Mouse (Mus musculus) T-cell, adult 2 months (primary cell): Measurements from ENCODE around the gene Rad51c.

Experiments used
- DNase-seq: peaks from one replicate; pipeline ENCODE4 v3.0.0; 2022; ENCODE audit warnings: low spot score

Gene Rad51c

DNA sequence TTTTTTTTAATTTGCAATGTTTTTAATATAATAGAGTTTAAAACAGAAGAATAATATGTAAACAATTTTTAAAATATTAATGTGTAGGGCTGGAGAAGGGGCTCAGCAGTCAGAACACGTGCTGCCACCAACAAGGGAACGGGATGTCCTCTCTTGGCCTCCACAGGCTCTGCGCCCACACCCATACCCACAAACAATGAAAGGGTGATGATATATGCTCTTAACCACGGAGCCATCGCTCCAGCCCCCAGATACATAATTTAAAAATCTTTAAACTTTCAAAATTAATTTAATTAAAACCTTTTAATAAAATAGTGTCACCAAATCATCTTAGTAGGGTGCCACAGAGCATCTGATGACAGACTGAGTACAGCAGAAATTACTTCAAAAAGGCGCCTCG, 37.7 kb downstream of the Rad51c start:
- DNase-seq: no peak

DNA sequence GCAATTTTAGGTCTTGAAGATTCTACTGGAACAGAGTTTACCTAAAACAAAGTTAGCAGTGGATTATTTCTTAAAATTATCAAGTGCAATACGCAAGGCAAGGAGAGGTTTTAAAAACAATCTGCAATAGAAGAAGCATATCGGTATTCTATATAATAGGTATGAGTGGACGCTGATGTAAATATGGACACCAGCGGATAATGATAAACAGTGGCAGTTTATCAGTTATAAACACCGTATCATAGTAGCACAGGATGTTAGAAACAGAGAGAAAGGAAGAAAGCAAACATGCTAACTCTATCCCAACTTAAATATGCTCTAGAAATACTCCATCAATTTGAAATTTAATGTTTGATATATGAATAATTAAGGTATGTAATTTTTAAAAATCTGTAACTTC, 39.6 kb downstream of the Rad51c start:
- no peak for DNase-seq

DNA sequence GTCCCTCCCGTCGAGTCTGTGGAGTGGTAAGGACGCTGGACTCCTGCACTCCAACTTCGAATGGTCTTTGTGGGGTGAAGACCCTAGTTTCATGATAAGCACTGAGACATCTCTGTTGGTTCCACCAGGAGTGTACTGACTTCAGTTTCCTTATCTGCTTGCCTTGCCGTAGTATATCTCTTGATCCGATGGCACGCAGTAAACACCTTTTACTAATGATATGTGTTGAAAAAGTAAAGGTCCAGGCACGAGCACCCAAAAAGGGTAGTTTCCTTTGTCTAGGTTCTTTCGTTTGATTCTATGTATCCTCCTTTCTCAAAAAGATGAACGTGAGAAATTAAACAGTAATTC, 45.5 kb downstream of the Rad51c start:
- DNase-seq: no peak

DNA sequence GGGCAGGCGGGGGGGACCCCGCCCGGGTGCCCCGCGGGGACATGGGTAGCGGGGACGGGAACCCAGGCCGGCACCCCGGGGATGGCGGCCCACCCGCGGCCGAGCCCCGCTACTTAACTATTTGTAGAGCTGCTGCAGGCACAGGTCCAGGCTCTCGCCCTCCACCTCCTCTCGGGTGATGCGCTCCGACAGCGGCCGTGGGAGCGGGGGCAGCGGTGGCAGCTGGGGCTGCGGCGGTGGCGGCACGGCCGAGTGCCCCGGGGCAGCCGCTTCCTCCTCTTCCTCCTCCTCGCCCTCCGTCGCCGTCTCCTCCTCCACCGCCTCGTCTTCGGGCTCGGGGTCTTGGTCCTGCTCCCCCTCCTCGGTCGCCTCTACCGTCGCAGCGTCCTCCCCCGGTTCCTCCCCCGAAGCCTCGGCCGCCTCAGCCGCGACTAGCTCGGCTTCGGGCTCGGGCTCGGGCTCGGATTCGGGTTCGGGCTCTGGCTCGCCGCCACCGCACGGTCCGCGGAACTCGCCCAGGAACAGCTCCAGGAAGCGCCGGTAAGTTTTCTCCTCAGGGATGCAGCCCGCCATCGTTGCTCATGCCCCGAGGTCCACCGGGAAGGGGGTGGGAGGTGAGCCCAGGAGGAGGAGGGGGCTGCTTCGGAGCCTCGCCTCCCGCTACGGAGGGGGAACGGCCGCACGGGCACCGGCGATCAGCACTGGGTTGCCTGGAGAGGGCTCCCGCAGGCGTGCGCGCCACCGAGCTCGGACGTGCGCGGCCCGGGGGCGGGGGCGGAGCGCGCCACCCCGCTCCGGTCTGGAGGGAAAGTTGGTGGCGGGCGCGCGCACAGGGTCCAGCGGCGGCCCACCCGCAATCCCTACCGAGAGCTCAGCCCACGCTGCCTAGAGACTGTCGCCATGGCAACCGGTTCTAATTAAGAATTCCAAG, 46.2 kb downstream of the Rad51c start, which contains the start of gene Ppm1e:
Gene Ppm1e, minus strand, starts transcription at position 693 of the 931 bp plus-strand sequence.
- peak; percentile 48 for DNase-seq

DNA sequence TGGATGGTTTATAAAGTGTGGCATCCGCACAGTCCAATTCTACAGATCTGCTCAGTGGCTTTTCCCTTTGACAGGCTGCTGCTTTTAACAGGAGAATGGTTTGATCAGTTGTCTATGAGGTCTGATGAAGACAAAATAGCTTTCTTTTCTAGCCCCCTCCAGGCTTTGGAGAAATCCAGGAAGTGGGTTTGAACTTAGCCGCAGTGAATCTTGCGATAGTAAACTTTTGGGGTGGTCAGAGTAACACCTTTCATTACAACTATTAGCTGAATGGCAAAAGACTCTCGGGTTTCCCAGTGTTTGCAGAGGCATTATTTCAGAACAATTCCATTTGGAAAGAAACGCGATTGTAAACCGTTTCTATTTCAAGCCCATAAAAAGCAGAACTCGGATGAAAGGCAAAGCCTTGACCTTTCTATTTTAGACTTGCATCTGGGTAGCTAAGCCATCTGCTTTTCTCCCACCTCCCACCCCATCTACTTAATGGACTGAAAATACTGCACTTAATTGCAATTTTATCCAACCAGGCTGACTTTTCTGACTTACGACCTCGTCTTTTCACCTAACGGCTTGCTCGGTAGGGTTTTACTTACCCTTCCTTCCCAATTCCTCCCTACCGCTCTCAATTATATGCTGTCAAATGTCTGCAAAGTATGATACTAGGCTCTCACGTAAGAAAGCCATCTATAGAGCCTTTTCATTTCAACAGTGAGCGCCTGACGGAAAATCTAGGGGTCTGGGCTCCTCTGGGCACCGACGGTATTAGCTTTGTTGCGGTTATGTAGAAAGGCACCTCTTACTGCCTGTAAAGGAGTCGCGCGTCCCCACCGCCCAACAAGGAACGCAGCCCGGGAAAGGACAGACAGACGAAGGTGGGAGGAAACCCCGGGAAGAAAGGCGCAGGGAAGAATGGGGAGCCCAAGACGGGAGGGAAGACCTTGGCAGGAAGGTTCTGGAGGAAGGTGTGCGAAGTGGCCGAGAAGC, 47.1 kb downstream of the Rad51c start:
- peak; percentile 6 for DNase-seq

DNA sequence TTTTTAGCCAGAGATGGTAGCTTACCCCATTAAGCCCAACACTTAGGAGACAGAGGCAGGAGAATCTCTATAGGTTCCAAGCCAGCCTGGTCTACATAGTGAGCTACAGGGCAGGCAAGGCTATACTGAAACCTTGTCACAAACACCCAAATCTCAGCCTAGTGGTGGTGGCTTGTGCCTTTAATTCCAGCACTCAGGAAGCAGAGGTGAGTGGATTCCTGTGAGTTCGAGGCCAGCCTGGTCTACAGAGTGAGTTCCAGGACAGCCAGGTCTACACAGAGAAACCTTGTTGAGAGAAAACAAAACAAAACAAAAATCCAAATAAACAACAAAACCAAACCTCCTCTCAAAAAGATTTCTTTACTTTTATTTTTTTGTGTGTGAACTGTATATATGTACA, 49.9 kb downstream of the Rad51c start:
- no peak for DNase-seq

DNA sequence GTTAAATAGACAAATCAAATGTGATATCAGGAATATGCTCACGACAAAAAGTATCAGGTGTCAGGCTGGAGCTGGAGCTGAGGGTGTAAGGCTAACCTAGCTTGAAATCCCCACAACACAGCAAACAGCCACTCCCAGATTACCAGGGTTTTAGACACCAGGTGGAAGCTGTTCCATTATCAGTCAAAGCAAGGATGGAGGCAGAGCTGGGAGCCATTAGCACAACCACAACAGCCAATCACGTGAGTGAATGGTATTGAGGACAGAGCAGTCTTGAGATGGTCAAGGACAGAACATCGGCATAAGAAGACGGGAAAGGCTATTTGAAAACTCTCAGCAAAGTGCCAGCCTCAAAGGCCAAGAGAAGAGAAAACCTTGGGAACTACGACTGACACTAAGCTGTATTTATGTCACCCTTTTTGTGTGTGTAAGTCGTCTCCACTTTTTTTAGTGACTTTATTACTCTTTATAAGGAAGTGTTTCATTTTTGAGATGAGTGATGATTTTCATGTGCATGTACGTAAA, 51.0 kb downstream of the Rad51c start:
- DNase-seq: no peak
